Mouse (Mus musculus) urinary bladder, adult 2 months (tissue): ENCODE results near the gene Tctn3. TPM values are rescaled to one million over a fixed set of nuclear protein-coding genes. Genes with fewer than 3 reads are reported as not detected.

ENCODE experiments used
- DNase-seq: peaks from one replicate; pipeline ENCODE4 v3.0.0; 2022; ENCODE audit warnings: low spot score
- polyA plus RNA-seq: library from polyadenylated mRNA; depleted of rRNA; stranded (reverse); fragments of >200 nt; gene quantifications from 2 replicates; pipeline ENCODE4 v1.2.3, GENCODE M21; 2012; rRNA removed

Tctn3 gene
- polyA plus RNA-seq: 10.4 and 10.6 TPM in 2 replicates

GRCm38 (mm10) chr19:40611830-40612506 is at the start of gene Tctn3, which contains the start of gene Entpd1:
Gene Tctn3 (minus strand): TSS chr19:40612233.
Gene Entpd1 (plus strand): TSS chr19:40612366.
- DNase-seq: peak; percentile 81

- DNase-seq: no peak
Measured at GRCm38 (mm10) chr19:40661108-40661507, 49.1 kb upstream of the Tctn3 start.

DNA sequence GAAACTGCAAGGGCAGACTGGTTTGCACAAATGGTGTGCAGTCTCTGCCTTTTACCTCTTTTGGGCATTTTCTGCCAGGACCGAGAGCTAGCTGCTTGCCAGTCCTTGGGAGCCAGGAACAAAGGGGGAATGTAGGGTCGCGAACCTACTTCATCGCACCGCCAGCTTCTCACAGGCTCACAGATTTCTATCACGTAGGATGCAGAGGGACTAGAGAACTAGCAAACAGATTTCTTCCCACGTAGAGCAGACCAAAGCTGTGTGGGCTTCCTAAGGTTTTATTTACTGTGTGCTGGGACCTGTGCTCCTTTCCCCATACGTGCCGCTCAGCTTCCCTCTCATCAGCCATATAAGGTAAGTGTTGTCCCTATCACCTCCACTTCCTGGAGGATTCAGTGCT is 48.5 kb upstream of the Tctn3 start:
- DNase-seq: no peak

DNA sequence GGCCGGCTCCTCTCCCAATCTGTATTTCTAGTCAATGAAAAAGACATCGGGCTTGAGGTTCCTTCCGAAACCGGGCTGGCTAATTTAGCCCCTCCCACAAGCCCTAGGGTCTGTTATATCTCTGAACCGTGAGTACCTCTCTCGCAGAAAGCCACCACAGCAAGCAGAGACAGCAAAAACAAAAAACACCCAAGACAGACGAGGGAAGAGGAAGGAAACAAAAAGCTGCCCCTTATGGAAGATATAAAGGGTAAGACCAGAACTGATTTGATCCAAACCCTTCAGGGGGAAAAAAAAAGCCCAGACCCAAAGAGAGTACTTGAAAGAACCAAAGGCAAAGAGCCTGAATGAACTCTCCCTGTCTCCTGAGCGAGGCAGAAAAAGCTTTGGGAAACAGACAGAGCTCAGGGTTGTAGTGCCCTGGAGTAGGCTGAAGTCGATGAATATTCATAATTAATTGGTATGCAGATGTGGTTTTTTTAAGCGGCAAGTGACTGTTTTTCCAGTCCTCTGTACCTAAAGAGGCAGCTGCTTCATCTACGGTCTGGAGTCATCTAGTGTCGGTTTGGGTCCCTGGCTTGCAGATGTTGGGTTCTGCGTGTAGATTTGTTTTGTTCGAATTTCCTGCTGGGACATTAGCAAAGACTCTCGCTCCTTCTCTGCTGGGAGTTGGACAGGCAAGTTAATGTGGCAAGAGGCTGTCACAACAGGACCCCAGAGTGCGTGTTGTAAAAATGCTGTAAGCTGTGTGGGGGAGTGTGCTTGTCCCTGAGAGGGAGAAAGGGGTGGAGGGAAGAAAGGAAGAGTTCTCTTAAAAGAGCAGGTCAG is 47.8 kb upstream of the Tctn3 start:
- DNase-seq: no peak

DNA sequence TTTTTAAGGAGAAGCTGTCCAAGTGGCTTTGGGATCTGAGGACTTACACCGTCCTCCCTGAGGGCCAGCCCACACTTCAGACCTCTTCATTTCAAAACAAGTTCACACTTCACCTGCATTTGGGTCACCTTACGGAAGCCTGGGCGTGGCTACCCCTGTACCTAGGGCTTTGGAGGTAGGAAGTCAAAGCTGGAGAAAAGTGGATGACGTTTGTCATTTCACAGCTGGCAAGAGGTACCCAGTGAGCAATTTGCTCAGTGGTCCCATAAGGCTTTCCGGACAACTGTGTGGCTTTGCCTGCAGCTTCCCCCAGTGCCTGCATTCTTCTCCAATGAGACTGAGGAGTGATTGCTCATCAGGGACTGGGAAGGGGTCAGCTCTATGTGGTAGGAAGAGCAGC is 46.9 kb upstream of the Tctn3 start:
- DNase-seq: no peak

- DNase-seq: no peak
Measured at GRCm38 (mm10) chr19:40658281-40658680, 46.2 kb upstream of the Tctn3 start.

DNA sequence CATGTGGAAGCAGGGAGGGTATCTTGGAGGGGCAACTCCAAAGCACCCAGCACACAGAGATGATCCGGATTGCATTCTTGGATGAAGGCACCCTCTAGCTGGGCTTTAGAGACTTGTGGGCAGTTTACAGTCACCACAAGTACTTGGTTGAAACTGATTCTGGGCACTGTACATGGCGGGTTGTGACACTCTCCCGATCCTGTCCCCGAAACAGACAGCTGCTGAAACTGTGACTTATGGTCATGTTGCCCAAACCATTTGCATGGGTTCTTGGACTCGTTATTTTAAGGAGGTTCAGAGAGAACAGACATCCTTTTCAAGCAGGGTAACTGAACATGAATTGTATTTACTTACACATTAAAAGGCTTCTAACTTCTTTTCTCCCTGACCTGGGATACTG is 44.2 kb upstream of the Tctn3 start:
- no peak for DNase-seq

- DNase-seq: no peak
Measured at GRCm38 (mm10) chr19:40650090-40650489, 38.1 kb upstream of the Tctn3 start.

GRCm38 (mm10) chr19:40647319-40648158 is 35.5 kb upstream of the Tctn3 start:
- DNase-seq: no peak

- DNase-seq: no peak
Measured at GRCm38 (mm10) chr19:40646379-40646778, 34.3 kb upstream of the Tctn3 start.

GRCm38 (mm10) chr19:40643846-40644245 is 31.8 kb upstream of the Tctn3 start:
- no peak for DNase-seq

- DNase-seq: no peak
Measured at GRCm38 (mm10) chr19:40640799-40641198, 28.8 kb upstream of the Tctn3 start.

- DNase-seq: no peak
Measured at GRCm38 (mm10) chr19:40639729-40640304, 27.8 kb upstream of the Tctn3 start.

DNA sequence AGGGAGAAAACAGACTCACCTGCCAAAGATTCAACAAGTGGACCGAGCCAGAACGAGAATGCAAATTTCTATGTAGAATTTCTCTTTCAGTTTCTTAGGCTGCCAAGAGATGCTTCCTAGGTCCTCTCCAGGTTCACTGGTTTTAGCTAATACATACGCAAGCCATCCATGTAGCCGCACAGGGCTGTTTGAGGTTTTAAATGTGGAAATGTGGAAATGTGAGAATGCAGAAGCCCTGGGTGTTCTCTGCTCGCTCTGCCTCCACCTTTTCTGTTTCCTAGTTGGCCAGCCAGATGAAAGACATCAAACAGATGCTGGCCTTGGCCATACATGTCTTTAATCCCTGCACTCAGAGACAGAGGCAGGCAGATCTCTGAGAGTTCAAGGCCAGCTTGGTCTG is 26.5 kb upstream of the Tctn3 start:
- DNase-seq: no peak

GRCm38 (mm10) chr19:40637601-40638000 is 25.6 kb upstream of the Tctn3 start:
- no peak for DNase-seq

DNA sequence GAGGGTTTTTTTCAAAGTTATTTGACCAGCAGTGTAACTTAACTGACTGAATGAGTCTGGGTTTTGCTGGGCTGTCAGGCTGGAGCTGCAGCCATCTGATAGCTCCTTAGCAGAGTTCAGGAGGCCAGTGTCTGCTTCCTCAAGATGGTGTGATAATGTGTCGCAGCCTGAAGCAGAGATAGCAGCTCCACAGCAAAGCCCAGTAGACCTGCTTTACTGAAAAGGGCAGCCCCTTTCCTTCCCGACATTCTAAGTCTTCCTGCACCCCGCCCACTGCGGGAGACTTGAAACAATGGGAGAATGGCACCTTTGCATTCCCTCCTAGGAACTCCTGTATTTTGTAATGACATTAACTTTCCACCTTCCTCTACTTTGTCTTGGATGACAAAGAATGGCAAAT is 25.1 kb upstream of the Tctn3 start:
- DNase-seq: no peak

DNA sequence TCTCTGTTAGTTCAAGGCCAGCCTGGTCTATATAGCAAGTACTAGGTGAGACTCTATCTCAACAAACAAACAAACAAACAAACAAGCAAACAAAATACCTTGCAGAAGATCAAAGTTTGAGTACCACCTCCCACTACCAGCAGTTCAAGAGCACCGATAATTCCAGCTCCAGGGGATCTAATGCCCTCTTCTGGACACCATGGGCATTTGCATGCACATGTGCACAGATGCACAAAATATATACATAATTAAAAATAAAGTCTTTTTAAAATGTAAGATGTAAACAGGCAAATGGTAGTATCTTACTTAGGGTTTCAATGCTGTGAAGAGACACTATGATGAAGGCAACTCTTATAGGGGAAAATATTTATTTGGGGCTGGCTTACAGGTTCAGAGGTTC is 21.1 kb upstream of the Tctn3 start:
- no peak for DNase-seq

DNA sequence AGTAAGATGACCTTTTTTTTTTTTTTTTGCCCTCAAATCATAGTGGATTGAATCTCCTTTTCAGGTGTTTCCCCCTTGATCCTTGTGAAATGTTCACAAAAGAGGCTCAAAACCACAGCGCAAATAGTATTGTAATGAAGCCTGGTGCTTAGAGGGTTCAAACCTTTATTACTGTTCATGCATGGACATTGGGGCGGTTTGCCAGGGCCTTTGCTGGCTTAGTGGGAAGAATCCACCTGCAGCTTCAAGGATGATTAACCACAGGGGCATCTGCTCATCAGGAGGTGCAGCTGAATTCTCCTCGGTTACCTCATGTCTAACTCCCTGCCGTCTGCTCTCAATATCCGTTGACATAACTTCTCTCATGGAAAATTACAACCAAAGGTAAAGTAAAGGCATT is 20.6 kb upstream of the Tctn3 start:
- no peak for DNase-seq

GRCm38 (mm10) chr19:40632193-40632592 is 20.2 kb upstream of the Tctn3 start:
- DNase-seq: no peak

- DNase-seq: no peak
Measured at GRCm38 (mm10) chr19:40630606-40631005, 18.6 kb upstream of the Tctn3 start.

DNA sequence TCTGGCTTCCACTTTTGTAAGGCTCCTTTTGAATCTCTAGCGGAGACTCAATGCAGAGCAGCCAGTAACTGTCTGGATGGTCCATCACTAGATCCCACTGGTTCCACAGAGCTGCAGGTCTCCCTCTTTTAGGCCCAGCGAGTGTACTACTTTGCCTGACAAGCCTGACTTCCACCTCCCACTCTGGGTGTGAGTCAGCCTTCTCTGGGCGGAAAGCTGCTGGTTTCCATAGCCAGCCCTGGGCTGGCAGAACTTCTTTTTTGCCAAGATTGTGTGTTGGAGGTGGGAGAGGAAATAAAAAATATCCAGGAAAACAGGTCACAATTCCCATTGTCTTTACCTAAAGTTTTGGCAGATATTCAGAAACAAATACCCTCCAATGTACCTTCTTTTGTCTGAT is 18.1 kb upstream of the Tctn3 start:
- no peak for DNase-seq

GRCm38 (mm10) chr19:40628950-40629349 is 16.9 kb upstream of the Tctn3 start:
- no peak for DNase-seq
